Mouse (Mus musculus) left cerebral cortex, postnatal 10 days (tissue): ENCODE data around the gene Phactr3. TPM values are rescaled to one million over a fixed set of nuclear protein-coding genes. Genes with fewer than 3 reads are reported as not detected.
A peak's percentile ranks its signal among the peaks of the same experiment; 100 is the strongest.

Source experiments
- DNase-seq, 2 experiments: peaks; one replicate each; pipeline ENCODE4 v3.0.0; 2021 to 2022; ENCODE audit warnings: low spot score in 2 of 2, mixed read lengths in 1 of 2; ENCODE audit errors: extremely low spot score in 1 of 2
- intact Hi-C: fragments of 180-260 bp; cut with DNase I; formaldehyde crosslinking; loops from one replicate; pipeline ENCODE4 v1.15.1; 2025
- total RNA-seq, 2 experiments: library from RNA; stranded (reverse); gene quantifications; 2 replicates each; pipeline ENCODE4 v1.2.3; 2021

Phactr3 gene
- total RNA-seq, 2 experiments from 2014 or later = 139 to 146 TPM

DNA sequence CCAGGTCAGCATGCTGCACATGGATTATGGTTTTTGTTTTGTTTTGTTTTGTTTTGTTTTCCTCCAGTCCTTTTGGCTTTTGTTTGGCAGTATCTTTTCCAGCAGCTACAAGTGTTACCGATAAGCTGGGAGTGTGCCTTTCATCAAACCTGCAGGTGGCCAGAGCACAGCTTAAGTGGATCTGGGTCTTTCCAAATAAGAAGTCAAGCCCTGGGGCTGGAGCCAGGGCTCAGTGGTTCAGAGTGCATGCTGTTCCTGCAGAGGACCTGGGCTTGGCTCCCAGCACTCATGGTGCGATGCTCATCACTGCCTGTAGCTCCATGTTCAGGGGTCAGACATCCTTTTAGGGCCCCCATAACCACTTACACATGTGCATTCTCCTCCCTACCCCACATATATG lies 55.2 kb downstream of the Phactr3 start:
- DNase-seq = no peak
- intact Hi-C loops = no loop called here

- intact Hi-C loops = no loop called here
- DNase-seq = peak in 1 of 2 experiments; percentile 51
Measured at GRCm38 (mm10) chr2:178175286-178175931, 56.6 kb downstream of the Phactr3 start.

GRCm38 (mm10) chr2:178184251-178184650 lies 65.5 kb downstream of the Phactr3 start:
- DNase-seq = no peak
- intact Hi-C loops = no loop called here

DNA sequence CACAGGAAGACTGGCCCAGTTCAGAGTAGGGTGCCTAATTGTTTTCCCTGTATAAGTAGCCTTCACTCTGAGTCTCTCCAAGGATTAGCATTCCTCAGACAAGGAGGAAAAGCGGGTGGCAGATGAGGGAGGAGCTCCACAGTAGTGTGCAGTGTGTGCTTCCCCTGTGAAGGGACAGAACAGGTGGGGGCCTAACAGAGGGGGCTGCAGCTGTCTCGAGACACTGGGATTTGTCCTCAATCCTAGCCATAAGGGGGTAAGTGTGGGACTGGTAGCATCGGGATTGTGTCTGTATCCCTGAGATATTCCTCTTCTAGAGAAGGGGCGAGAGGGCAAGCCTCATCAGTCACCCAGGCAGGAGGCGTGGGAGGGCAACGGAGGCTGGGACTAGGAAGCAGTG lies 66.1 kb downstream of the Phactr3 start:
- DNase-seq = no peak
- intact Hi-C loops = no loop called here

- intact Hi-C loops = no loop called here
- no peak for DNase-seq
Measured at GRCm38 (mm10) chr2:178188988-178189387, 70.2 kb downstream of the Phactr3 start.

- intact Hi-C loops = loop anchor here (5.0 kb wide), 1 partner anchor 51 kb away; no protein-coding TSS in a partner anchor
- peak in 1 of 2 experiments; percentile 49 for DNase-seq
Measured at GRCm38 (mm10) chr2:178192881-178193280, 74.1 kb downstream of the Phactr3 start.

GRCm38 (mm10) chr2:178193445-178193844 lies 74.7 kb downstream of the Phactr3 start:
- no peak for DNase-seq
- intact Hi-C loops = loop anchor here (5.0 kb wide), 1 partner anchor 51 kb away; no protein-coding TSS in a partner anchor

- DNase-seq = no peak
- intact Hi-C loops = loop anchor here (5.0 kb wide), 1 partner anchor 53 kb away; no protein-coding TSS in a partner anchor
Measured at GRCm38 (mm10) chr2:178194908-178195307, 76.1 kb downstream of the Phactr3 start.

DNA sequence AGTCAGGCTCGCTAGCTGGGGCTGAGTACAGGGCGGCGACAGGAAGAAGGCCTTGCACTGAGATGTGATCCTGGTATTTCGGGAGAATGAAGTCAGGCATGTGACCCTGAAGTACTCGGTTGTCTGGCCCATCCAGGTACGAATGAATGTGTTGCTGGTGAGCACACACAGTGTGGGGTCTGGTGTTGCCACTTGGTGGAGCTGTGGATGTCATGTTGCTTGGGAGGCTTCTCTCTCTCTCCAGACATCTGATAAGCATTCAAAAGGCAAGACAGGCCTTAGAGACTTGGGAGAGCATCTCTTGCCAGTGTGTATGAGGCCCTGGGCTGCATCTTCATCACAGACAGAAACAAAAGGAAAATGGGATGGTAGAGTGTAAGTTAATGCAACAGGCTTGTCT lies 77.3 kb downstream of the Phactr3 start:
- intact Hi-C loops = no loop called here
- DNase-seq = no peak

GRCm38 (mm10) chr2:178197542-178197941 lies 78.8 kb downstream of the Phactr3 start:
- DNase-seq = no peak
- intact Hi-C loops = no loop called here

DNA sequence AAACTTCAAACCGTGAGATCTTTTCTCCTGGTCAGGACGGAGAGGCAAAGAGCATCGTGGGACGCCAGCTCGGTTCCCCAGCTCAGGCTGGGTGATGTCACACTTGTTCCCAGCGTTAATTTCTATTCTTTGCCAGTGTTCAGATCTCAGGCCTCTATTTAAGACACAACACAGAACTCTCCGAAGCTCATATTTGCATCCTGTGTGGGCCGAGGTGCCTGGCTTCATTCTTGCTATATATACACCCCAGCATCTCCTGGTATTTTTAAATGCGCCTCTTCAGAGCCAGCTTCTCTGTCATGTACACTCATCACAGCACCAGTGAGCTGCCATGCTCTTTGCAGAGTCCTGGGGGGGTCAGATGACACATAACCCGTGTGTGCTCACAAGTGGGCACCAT lies 85.7 kb downstream of the Phactr3 start:
- DNase-seq = peak in 1 of 2 experiments; percentile 46
- intact Hi-C loops = no loop called here

DNA sequence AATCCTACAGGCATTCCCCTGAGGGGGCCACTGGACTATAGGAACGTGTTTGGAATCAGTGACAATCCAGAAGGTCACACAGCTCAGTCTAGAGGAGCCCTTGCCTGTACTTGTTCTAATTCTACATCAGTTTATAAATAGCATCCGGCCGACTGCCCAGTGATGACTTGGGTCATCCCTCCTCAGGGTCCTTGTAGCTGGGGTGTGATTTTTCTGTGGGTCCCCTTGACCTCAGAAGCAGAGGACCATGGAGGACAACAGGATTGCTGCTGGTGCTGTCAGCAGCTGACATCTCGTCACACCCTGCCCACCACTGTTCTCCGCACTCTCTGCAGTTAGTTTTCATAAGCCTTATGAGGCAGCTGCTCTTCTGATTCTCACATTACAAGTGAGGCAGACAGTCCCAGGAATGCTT lies 89.4 kb downstream of the Phactr3 start:
- intact Hi-C loops = no loop called here
- no peak for DNase-seq

DNA sequence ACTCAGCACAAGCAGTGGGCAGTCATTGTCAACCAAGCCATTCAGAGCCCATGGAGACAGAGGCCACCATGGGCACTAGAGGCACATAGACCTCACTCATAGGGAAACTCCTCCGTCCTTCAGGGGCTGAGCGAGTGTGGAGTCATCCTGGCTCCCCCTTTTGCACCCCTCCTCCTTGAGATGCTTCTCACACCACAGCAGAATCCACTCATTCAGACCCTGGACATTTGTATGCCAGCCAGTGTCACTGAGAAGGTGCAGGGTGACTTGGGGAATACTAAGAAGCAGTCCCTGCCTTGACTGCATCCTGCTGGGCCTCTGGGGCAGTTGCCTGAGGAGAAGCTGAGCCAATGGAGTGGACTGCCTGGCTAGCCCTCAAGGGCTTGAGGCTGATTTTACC lies 95.1 kb downstream of the Phactr3 start:
- intact Hi-C loops = no loop called here
- DNase-seq = peak; percentile 36 to 63

- intact Hi-C loops = no loop called here
- DNase-seq = no peak
Measured at GRCm38 (mm10) chr2:178214531-178214930, 95.8 kb downstream of the Phactr3 start.

- DNase-seq = peak in 1 of 2 experiments; percentile 42
Measured at GRCm38 (mm10) chr2:178218461-178218860, 99.7 kb downstream of the Phactr3 start.

DNA sequence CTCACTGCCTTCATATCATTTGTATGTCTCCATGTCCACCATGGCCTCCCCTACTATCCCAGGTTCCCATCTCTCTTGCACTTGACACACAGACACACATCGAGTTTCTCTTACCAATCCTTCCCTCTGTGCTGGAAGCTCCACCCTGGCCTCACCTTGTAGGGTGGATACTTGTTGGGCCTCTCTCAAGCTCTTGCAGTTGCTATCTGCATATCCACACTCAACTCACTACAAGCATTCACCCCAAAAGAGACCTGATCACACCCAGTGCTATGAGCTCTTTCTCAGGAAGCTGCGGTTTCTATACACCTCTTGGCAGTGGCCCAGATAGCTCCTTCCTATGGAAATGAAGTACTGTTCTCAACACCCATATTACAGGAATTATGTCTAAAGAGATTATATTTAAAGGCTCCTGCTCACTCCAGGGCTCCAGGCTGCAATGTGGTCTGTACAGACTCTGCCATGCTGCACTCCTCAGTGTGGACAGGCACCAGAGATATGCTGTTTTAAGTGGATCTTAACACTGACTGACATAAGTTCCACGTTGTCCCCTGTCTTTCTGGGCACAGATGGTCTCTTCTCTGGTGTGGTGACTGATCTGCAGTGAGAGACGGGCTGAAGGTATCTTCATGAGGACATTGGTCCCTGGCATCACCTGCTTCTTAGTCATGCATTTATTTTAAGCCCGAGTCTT lies 100.8 kb downstream of the Phactr3 start:
- intact Hi-C loops = no loop called here

More at GRCm38 (mm10) chr2:178218461-178218860, 99.7 kb downstream of the Phactr3 start:
- intact Hi-C loops = no loop called here

DNA sequence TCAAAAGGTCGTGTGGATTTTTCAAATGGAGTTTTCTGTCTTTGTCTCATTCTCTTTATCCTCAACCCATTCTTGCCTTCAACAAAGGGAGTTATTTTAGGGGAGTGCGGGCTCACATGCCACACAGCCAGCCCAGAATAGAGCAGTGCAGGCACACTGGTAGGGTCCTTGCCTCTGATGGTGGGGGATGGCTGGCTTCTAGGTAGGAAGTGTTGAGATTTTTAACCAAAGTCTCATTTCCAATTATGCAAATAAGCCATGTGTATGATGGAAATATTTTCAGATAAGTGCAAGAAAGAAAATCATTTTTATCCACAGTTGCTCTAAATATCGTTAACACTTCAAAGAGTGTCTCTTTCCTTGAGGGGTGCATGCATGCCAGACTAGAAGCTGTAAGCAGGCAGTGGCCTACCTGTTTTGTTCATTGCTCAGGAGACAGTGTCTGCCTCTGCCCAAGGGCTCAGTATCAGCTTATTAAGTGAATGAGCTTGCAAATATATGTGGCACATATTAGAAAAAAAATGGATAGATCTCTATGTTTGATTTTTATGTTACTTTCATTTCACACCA lies 101.5 kb downstream of the Phactr3 start:
- intact Hi-C loops = no loop called here
- DNase-seq = no peak

More for the DNA sequence above, 100.8 kb downstream of the Phactr3 start:
- no peak for DNase-seq

GRCm38 (mm10) chr2:178221003-178221402 lies 102.2 kb downstream of the Phactr3 start:
- intact Hi-C loops = no loop called here
- DNase-seq = no peak

GRCm38 (mm10) chr2:178229231-178229630 lies 110.5 kb downstream of the Phactr3 start:
- intact Hi-C loops = no loop called here
- no peak for DNase-seq

DNA sequence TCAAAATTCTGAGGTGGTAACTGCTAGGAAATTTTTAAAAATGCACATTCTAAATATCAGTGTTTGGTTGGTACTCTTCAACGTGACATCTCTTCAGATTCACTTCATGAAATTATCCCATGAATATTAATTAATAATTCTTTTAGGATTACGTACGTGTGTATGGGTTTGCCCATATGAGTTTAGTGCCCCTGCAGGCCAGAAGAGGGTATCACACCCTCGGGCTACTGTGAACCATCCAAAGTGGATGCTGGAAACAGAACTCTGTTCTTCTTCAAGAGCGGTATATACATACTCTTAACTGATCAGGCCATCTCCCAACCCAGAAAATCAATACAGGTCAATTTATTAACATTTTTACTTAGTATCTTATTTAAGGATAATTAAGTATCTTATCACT lies 114.7 kb downstream of the Phactr3 start:
- no peak for DNase-seq
- intact Hi-C loops = no loop called here
